Mouse (Mus musculus) regulatory T cell (primary cell): ENCODE data around the gene Kpna4.
"Not testable (repeated sequence)": the region's sequence is repeated elsewhere in the genome, so short reads cannot be mapped to it uniquely, and the experiment has no call there.

Experiments used
- in situ Hi-C: fragments of 300-600 bp; cut with MboI, MseI; formaldehyde crosslinking; loops from one replicate; pipeline ENCODE4 v1.15.1; 2025; ENCODE audit warnings: high pct_unique_total_duplicates

Gene Kpna4

GRCm38 (mm10) chr3:69109079-69109478 is 17.8 kb downstream of the Kpna4 start:
- in situ Hi-C loops, result no loop called here

GRCm38 (mm10) chr3:69094456-69094855 is 32.5 kb downstream of the Kpna4 start:
- in situ Hi-C loops, result no loop called here

DNA sequence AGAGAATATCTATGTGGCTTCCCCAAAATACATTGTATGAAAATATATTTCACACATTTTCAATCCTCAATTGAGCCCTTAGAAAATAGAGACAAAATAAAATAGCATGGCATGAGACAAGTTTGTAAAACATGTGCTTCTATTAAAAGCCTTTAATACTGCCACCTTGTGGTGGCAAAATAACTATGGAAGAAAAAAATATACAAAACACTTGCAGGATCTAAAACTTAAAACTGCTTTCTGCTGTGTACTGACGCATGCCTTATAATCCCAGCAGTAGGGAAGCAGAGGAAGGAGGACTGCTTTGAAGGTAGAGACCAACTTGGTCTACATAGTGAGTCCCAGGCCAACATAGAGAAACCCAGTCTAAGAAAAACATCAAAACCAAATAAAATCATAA is 62.9 kb downstream of the Kpna4 start:
- in situ Hi-C loops, result no loop called here

GRCm38 (mm10) chr3:69062764-69063163 is 64.1 kb downstream of the Kpna4 start:
- in situ Hi-C loops, result no loop called here

DNA sequence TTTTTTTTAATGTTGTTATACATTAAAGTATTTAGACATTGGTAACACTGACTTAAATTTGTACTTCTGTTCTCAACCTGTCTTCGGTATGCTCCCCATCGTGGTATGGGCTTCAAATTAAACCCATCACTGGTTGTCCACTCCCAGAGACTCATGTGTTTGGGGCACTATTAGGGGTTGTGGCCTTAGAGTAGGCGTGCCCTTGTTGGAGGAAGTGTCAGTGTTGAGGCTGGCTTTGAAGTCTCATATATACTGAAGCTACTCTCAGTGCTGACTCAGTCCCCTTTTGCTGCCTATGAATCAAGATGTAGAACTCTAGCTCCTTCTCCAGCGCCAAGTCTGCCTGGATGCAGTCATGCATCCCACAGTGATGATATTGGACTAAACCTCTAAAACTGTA is 66.2 kb downstream of the Kpna4 start:
- in situ Hi-C loops, result no loop called here

- in situ Hi-C loops, result loop anchor here (5.0 kb wide), 1 partner anchor 656 kb away; no protein-coding TSS in a partner anchor
Observed at GRCm38 (mm10) chr3:69055871-69056270, 71.0 kb downstream of the Kpna4 start.

GRCm38 (mm10) chr3:69054760-69055432 is 72.0 kb downstream of the Kpna4 start:
- in situ Hi-C loops, result loop anchor here (5.0 kb wide), 1 partner anchor 657 kb away; no protein-coding TSS in a partner anchor

GRCm38 (mm10) chr3:69051894-69052293 is 75.0 kb downstream of the Kpna4 start:
- in situ Hi-C loops, result no loop called here

DNA sequence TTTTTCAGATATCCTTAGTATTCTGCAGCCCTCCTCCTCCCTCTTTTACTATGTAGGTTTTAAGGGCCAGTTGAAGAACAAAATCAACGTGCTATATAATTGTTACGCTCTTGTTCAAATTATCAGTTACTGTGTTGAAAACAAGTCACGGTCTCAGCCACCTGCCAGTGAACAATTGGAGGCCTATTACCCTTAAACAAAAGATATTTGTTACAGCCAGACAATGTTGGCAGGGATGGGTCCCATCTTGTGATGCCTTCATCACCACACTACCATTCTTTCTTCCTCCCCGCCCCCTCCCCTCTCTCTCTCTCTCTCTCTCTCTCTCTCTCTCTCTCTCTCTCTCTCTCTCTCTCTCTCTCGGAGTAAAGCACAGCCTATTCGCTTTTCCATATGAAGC is 77.9 kb downstream of the Kpna4 start:
- in situ Hi-C loops, result no loop called here

- in situ Hi-C loops, result no loop called here
Observed at GRCm38 (mm10) chr3:69047684-69048083, 79.2 kb downstream of the Kpna4 start.

DNA sequence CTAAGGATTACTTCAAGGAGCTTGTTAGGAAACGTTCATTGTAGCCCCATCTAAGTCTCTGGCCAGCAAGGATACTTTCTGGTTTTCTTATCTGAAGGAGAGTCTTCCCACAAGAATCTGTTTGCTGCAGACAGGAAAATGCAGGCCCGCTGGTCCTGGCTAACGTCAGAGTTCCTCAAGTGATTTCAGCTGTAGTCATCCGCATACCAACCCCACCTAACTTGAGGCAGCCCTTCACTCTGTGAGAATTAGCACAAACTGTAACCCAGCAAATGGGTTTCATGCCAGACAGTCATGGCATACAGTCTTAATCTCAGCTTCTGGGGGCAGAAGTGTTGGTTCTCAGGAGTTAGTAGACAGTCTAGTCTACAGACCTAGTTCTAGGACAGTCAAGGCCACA is 80.4 kb downstream of the Kpna4 start:
- in situ Hi-C loops, result no loop called here

DNA sequence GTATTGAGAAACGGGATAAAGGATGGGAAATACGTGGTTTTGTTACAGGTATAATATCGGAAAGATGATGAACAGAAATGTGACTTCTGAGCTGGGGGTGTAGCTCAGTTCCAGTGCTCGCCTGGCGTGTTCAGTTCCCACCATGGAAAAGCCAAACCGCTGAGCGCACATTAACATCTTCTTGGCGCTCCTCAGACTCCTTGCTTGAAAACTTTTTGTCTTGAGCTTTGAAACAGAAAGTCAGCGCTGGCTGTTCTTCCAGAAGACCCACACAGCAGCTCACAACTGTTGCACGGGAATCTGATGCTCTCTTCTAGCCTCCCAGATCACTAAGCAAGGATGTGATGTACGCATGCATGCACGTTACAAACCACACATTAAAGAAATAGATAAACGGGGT is 81.2 kb downstream of the Kpna4 start:
- in situ Hi-C loops, result no loop called here

- in situ Hi-C loops, result no loop called here
Observed at GRCm38 (mm10) chr3:69045400-69045703, 81.6 kb downstream of the Kpna4 start.

DNA sequence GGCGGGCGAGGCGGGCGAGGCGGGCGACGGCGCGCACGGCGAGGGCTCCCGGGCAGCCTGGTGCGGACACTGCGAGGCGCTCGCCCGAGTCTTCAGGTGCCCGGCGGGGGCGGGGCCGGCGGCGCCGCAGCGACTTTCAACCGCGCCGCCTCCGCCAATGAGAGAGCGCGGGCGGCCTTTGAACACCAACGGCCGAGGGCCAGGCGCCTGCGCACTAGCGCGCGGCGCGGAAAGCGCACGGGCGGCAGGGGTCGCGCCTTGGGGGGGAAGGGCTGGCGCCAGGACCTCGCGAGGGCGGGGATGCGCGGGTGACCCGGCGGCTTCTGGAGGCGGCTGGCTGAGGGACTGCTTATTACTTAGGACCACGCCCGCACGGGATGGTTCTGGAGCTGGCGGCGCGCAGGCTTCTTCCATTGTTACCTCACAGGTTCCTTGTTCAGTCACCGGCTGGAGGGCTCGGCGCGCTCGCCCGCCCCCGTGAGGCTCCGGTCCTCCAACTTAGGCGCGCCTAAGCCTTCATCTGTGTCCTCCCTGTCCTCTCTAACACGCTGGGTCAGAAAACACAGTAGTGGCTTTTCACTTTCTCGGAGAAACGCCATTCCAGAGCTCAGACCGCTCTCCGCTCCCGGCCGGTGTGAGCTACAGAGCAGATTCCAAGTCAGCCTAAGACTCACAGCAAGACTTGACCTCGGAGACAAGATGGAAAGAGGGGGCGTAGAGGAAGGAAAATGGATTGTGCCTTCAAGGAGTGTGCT is 82.1 kb downstream of the Kpna4 start, which contains the start of gene Trim59:
Gene Trim59, minus strand, starts transcription at position 111 of the 755 bp plus-strand sequence.
- in situ Hi-C loops, result no loop called here

GRCm38 (mm10) chr3:69044167-69044591 is 82.7 kb downstream of the Kpna4 start:
- in situ Hi-C loops, result no loop called here

DNA sequence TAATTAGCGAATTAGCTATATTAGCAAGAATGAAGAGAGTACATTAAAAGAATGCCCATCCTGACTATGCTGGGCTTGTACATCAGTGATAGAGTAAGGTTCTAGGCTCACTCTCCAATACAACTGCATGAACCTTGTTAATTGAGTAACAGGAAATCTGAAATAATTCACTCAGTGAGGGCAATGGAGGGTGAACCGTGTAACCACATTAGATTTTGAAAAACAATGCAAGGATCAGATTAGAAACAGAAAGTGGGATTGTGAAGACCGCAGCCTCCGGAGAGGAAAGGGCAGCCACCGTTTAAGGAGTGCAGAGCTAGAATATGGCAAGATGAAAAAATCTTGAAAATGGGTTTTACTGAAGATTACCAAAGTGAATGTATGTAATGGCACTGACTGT is 85.6 kb downstream of the Kpna4 start:
- in situ Hi-C loops, result no loop called here

GRCm38 (mm10) chr3:69040105-69040504 is 86.8 kb downstream of the Kpna4 start:
- in situ Hi-C loops, result no loop called here

GRCm38 (mm10) chr3:69026133-69026783 is 100.7 kb downstream of the Kpna4 start:
- in situ Hi-C loops, result loop anchor here (10.0 kb wide), 1 partner anchor 719 kb away; no protein-coding TSS in a partner anchor

GRCm38 (mm10) chr3:69020764-69021163 is 106.1 kb downstream of the Kpna4 start:
- in situ Hi-C loops, result loop anchor here (10.0 kb wide), 1 partner anchor 724 kb away; no protein-coding TSS in a partner anchor

GRCm38 (mm10) chr3:69020285-69020684 is 106.6 kb downstream of the Kpna4 start:
- in situ Hi-C loops, result loop anchor here (10.0 kb wide), 1 partner anchor 725 kb away; no protein-coding TSS in a partner anchor

GRCm38 (mm10) chr3:69018635-69019034 is 108.3 kb downstream of the Kpna4 start:
- in situ Hi-C loops, result not testable (repeated sequence)

GRCm38 (mm10) chr3:69017181-69017580 is 109.7 kb downstream of the Kpna4 start:
- in situ Hi-C loops, result no loop called here
